Mouse (Mus musculus) heart, postnatal 36 days (tissue): ENCODE data around the gene Myh10. TPM values are rescaled to one million over a fixed set of nuclear protein-coding genes. Genes with fewer than 3 reads are reported as not detected.

Experiments
- DNase-seq, 2 experiments: peaks; one replicate each; pipeline ENCODE4 v3.0.0; 2021 to 2022
- intact Hi-C: fragments of 180-260 bp; cut with DNase I; formaldehyde crosslinking; loops from one replicate; pipeline ENCODE4 v1.15.1; 2025
- total RNA-seq, 2 experiments: library from RNA; stranded (reverse); gene quantifications; 2 replicates each; pipeline ENCODE4 v1.2.3; 2021

Myh10 gene
- total RNA-seq, 2 experiments from 2014 or later, result 23.0 to 26.4 TPM

- DNase-seq, result no peak
- intact Hi-C loops, result no loop called here
These were observed 51.3 kb downstream of the Myh10 start for GRCm38 (mm10) chr11:68742658-68743057.

DNA sequence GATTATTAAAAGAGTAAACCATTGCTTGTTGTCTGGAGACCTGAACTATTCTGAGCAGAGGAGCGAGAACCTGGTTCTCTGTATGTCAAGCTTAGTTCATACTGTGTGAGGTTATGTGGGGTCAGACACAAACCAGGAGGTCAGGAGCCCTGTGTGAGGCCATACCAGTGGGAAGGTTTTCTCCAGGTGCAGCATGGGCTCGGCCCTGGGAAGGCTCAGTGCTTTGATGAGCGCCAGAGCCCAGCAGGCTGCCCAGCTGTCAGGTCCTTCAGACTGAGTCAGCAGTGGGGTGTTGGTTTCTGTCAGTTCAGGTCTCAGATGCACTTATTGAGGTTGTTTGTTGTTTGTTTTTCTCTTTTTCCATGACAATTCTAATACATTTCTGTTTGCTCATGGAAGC is 52.8 kb downstream of the Myh10 start:
- intact Hi-C loops, result no loop called here
- no peak for DNase-seq

GRCm38 (mm10) chr11:68745374-68746200 is 54.2 kb downstream of the Myh10 start:
- no peak for DNase-seq
- intact Hi-C loops, result no loop called here

DNA sequence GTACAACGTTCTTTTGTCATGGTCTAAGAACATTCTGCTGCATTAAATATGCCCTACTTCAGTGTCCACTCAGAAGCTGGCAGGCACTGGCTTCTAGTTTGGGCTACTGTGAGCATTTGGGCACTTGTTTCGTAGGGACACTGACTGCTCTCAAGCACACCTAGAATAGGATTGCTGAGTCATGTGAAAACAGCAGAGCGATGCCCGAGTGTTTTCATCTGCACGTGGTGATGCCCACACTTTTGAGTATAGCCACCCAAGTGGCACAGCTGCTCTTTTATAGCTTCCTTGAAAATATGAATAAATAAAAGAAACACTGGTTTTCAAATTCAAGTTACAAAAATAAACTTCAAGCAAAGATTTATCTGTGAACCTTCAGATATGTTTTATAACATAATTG is 56.8 kb downstream of the Myh10 start:
- intact Hi-C loops, result no loop called here
- no peak for DNase-seq

- intact Hi-C loops, result no loop called here
- no peak for DNase-seq
These were observed 58.8 kb downstream of the Myh10 start for GRCm38 (mm10) chr11:68750206-68750605.

- intact Hi-C loops, result no loop called here
- DNase-seq, result no peak
These were observed 59.6 kb downstream of the Myh10 start for GRCm38 (mm10) chr11:68750938-68751337.

- DNase-seq, result no peak
These were observed 62.9 kb downstream of the Myh10 start for GRCm38 (mm10) chr11:68754283-68754682.

GRCm38 (mm10) chr11:68756456-68757348 is 65.3 kb downstream of the Myh10 start:
- intact Hi-C loops, result no loop called here
- no peak for DNase-seq

More at GRCm38 (mm10) chr11:68754283-68754682, 62.9 kb downstream of the Myh10 start:
- intact Hi-C loops, result no loop called here

DNA sequence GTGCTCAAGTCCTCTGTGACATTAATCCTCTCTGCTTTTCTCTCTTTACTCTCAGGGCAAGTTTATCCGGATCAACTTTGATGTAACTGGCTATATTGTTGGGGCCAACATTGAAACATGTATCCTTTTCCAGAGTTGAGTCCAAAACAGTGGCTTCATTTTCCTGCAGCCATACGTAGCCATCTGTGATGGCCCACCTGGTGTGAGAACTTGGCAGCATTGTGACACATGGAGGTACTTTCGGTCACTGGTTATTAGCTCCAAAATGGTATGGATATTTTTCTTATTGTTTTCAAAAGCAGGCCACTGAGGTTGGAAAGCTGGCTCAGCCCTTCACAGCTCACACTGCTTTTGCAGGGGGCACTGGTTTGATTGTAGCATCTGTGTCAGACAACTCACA is 68.3 kb downstream of the Myh10 start:
- intact Hi-C loops, result no loop called here
- DNase-seq, result no peak

GRCm38 (mm10) chr11:68761155-68761554 is 69.8 kb downstream of the Myh10 start:
- intact Hi-C loops, result no loop called here
- DNase-seq, result no peak

- intact Hi-C loops, result no loop called here
- no peak for DNase-seq
These were observed 70.3 kb downstream of the Myh10 start for GRCm38 (mm10) chr11:68761664-68762063.

DNA sequence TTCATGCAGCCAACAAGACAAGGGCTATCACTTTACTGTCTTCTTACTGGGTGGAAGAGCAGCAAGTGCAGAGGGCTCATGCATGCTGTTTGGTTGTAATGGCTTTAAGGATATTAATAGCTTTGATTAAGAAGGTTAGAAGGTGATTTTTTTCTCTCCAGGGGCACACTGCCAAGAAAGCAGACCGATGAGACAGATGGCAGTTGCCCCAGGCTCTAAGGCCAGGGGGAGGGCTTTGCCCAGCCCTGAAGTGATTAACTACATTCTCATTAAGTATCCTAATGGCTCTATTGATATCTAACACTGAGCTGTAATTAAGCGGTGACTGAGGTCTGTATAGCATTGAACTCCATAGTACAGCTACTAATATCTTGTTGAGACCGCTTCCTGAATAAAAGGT is 73.3 kb downstream of the Myh10 start:
- intact Hi-C loops, result no loop called here
- DNase-seq, result no peak

DNA sequence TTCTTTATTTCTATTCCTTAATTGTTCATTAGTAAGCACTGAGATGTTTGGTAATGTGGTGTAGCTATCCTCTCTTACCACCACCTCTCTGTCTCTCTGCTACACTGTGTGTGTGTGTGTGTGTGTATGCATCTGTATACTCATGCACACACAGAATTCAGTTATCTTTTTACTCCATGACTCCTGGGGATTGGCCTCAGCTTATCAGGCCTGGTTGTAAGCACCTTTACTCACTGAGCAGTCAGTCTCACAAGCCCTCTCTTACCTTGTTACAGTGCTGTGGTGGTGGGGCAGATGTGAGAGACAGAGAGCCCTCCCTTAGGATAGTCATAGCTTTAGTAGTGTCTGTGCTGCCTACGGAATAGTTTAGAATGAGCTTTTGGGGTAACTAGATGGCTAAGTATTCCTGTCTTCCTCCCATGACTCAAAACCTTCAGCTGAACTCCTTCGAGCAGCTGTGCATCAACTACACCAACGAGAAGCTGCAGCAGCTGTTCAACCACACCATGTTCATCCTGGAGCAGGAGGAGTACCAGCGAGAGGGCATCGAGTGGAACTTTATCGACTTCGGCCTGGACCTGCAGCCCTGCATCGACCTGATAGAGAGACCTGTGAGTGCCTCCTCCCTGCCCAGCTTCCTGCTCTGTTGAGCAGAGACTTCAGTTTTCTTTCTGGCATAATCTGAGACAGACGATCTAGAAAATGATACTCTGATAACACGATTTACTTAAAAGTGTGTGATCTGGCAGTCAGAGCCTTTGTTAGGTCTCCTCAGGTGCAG is 76.6 kb downstream of the Myh10 start:
- intact Hi-C loops, result no loop called here

DNA sequence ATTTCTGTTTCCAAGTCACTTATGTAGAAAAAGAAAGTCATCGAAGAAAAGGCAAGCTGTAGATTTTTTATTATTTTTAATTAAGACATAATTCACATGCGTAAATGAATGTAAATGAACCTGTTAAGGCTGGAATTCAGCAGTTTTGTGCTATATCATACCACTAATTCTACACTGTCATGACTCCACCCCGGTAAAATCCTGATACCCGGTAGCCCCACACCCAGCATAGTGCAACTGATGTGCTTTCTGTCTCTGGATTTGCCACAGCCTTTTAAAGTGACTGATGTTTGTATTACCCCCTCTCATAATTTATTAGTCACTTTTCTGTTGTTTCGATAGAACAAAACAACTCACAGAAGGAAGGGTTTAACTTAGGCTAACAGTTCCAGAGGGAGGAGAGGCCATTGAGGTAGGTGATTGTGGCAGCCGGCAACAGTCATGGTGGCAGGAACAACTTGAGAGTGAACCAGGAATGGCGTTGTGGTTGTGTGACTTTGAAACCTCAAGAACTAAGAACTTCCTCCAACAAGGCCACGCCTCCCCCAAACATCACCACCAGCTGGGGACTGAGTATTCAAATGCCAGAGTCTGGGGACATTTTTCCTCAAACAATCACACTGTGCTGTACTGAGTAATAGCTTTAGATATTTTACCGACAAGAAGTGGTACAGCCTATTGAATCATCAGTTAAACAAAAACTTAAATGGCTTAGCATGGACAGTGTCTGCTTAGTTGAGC is 78.6 kb downstream of the Myh10 start:
- intact Hi-C loops, result no loop called here
- no peak for DNase-seq

More for the DNA sequence above, 76.6 kb downstream of the Myh10 start:
- no peak for DNase-seq

DNA sequence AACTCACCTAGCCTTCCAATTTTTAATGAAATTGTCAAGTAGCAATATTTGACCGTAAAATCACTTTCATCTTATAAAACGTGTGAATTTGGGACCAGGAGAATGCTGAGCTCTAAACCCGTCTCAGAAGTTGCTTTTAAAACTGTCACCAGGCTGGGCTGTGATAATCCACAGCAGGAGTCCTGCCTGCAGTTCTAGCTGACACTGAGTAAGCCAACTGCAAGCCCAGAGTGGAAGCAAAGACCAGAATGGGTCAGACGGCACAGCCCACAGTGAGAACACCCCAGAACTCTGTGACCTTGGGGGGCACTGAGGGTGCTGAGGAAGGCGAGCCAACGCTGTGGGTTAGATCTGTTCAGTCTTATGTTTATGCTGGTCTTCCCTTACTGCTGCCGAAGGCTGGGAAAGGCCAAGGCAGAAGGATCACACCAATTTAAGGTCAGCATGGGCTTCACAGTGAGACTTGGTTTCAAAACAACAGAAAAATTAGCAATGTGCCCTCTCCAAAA is 84.8 kb downstream of the Myh10 start:
- intact Hi-C loops, result no loop called here
- DNase-seq, result no peak

DNA sequence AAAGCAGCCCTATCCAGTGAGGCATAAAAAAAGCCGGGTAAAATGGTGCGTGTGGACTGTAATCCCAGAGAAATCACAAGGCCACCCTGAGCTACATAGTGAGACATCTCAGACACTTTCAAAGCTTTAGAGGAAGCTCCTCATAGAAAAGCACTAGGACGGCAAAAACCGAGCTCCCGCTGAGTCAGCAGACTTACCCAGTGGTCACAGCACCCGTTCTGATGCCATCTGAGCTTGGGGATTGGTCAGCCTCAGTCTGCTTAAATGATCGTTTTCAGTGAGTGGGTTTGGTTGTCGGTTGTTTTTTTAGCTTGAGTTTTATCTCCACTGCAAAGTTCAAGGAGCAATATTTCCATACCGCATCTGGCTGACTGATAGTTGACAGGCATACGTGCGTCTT is 86.6 kb downstream of the Myh10 start:
- DNase-seq, result no peak
- intact Hi-C loops, result no loop called here

DNA sequence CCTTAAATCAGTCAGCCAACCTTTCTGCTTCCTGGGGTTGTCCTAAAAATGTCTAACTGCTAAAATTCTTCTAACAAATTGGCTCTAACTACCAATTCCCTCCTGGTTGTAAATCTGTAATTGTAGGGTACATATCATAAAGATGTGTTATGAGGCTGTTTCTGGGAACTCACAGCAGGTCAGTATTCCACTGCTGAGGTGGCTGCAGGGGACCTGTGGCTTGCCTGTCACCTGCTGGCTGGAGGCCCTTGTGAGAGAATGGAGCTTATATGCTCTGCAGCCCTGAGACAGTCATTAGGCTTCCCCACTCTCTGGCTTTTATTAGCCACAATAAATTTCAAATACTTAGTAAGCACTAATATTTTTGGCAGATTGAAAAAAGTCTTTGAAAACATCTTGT is 87.5 kb downstream of the Myh10 start:
- intact Hi-C loops, result no loop called here

DNA sequence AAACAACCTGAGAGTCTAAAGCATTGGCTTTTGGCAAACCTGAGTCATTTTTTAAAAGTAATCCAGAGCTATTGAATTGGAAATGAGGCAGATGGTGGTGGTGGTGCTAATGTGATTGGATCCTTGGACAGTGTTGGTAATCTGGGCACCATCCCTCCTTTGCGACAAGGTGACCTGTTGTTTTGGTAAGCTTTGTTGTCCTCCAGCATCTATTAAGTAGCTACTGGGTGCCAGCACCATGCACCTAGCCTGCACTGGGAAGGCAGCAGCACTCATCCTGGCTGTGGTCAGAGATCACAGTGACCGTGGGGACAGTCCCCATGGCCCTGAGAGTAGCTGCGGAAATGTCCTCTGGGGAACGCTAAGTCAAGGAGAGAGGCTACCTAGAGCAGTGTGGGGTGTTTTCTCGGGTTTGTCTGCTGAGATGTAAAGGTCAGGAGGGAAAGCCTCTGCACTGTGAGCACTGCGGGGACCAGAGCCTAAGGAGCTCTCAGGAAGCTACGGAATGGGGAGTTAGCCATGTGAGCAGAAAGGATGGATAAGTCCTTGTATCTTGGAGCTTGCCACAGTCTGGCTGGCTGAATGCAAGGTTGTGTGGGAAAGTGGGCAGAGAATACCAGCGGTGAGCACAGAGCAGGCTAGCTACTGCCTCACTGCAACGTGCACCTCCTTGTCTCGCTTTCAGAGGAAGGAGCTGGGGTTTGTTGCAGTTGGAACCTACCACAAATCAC is 88.5 kb downstream of the Myh10 start:
- no peak for DNase-seq
- intact Hi-C loops, result no loop called here

More for the DNA sequence above, 87.5 kb downstream of the Myh10 start:
- no peak for DNase-seq

DNA sequence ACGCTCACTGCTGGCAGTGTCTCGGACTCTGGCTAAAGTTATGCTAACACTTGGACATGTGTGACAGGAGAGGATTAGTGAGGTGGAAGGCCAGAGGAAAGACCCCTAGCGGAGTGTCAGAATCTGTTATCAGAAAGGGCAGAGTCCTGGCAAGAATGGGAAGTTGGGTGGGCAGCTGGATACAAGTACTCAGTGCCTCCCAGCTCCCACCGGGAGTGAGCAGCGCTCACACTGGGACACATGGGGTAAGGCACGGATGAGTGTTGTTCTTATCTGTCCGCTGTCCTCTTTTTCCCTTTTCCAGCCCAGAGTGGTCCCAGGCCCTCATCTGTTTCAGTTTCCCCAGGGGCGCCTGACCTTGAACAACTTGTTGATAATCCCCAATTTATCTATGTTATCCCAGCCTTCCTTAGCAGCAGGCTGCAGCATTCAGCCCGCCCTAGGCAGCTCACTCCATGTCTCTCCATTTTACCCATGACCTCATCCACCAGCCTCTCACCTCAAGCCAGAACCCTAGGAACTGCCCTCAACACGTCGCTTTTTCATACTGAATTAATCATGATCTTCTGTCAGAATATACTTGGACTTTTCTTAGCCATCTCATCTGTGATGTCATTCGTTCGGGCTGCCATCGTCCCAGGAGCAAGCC is 89.2 kb downstream of the Myh10 start:
- intact Hi-C loops, result no loop called here
- DNase-seq, result peak; percentile 22 to 31
